Mouse (Mus musculus): ENCODE measurements at regions not wholly inside any gene's neighbourhood (a gene's known extent, or its start where the extent isn't known, plus 50 kb on each side); places are given as distances from the start of the nearest gene placed in this dataset.

DNA sequence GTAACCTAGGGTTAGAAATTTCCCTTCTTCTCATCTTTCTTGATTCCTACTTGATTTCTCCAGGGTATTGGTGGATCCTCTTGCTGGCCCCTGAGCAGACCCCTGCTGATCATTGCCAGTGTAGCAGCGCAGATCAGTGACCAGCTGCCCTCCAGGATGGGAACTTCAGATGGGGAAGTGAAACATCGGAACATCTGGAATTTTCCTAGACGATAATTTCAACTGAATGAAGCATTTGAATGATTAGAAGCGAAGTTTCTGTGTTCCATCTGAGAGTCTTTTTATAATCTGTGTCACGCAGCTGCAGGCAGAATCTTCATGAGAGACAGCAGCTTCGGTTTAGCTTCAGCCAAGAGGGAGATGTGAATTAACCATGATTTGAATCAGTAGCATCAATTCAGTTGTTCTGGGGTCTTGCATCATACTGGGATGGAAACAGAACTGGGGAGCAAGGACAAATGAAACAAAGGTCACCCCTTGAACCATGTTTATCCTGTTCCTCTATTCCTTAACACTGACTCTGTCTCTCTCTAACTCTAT is 57.8 kb upstream of the Ddit4l start:
- H3K9me3 ChIP-seq (ENCODE audit: control insufficient read depth, low read length) = no peaks in the 10 kb centered on the region
- no peak overlapping the region for H3K4me2 ChIP-seq (ENCODE audit: low read length)
- no peaks in the 10 kb centered on the region for H3K36me3 ChIP-seq (ENCODE audit: control insufficient read depth, insufficient read depth, low read length)
- no peaks in the 10 kb centered on the region for H3K4me1 ChIP-seq (ENCODE audit: control insufficient read depth in 2 of 2, insufficient read depth in 2 of 2, low read length in 2 of 2)
- no peak for ATAC-seq (ENCODE audit: insufficient number of reproducible peaks, insufficient read depth, low FRiP score, low read depth)
- WGBS = 73% methylated on average over 6 of the region's 6 CpGs
- H3K27ac ChIP-seq (replicated peaks in 1 of 2; ENCODE audit: control insufficient read depth in 1 of 2, insufficient read depth in 1 of 2, low read depth in 2 of 2, low read length in 2 of 2) = no peak overlapping the region
- no peak overlapping the region for H3K9ac ChIP-seq (ENCODE audit: low read length)
- H3K27me3 ChIP-seq (ENCODE audit: control insufficient read depth, insufficient read depth, low read length) = no peaks in the 10 kb centered on the region
- H3K4me3 ChIP-seq (ENCODE audit: control insufficient read depth in 1 of 2, insufficient read depth in 1 of 2, low read depth in 1 of 2, low read length in 2 of 2) = no peak overlapping the region

DNA sequence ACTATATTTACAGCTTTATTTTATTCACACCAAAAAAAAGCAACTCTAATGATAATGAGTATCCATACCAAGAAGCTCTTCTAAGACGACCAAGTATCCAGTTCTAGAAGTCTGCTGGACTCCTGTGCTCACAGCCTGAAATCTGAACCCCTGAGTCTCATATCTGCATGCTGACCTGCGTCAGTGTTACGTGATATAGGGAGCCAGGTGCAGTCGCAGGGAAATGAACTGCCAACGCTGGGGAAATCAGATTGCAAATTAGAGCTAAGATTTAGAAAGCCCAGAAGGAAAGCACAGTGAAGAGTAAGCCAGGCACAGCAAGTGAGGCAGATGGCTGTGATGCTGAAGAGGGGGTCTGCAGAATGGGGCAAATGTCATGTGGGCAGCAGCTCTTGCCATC is 57.1 kb upstream of the Ddit4l start:
- no peak for ATAC-seq (ENCODE audit: insufficient number of reproducible peaks, insufficient read depth, low FRiP score, low read depth)
- Histone ChIP-seq H3K36me3 (ENCODE audit: control insufficient read depth, insufficient read depth, low read length) (no peaks in the 10 kb centered on the region), H3K4me1 (ENCODE audit: control insufficient read depth in 2 of 2, insufficient read depth in 2 of 2, low read length in 2 of 2) (no peaks in the 10 kb centered on the region), H3K27ac (replicated peaks in 1 of 2; ENCODE audit: control insufficient read depth in 1 of 2, insufficient read depth in 1 of 2, low read depth in 2 of 2, low read length in 2 of 2) (no peak overlapping the region), H3K27me3 (ENCODE audit: control insufficient read depth, insufficient read depth, low read length) (no peaks in the 10 kb centered on the region), H3K9me3 (ENCODE audit: control insufficient read depth, low read length) (no peaks in the 10 kb centered on the region), H3K4me2 (ENCODE audit: low read length) (no peak overlapping the region), H3K4me3 (ENCODE audit: control insufficient read depth in 1 of 2, insufficient read depth in 1 of 2, low read depth in 1 of 2, low read length in 2 of 2) (no peak overlapping the region), H3K9ac (ENCODE audit: low read length) (no peak overlapping the region)
- WGBS = 58% methylated on average over 5 of the region's 5 CpGs

DNA sequence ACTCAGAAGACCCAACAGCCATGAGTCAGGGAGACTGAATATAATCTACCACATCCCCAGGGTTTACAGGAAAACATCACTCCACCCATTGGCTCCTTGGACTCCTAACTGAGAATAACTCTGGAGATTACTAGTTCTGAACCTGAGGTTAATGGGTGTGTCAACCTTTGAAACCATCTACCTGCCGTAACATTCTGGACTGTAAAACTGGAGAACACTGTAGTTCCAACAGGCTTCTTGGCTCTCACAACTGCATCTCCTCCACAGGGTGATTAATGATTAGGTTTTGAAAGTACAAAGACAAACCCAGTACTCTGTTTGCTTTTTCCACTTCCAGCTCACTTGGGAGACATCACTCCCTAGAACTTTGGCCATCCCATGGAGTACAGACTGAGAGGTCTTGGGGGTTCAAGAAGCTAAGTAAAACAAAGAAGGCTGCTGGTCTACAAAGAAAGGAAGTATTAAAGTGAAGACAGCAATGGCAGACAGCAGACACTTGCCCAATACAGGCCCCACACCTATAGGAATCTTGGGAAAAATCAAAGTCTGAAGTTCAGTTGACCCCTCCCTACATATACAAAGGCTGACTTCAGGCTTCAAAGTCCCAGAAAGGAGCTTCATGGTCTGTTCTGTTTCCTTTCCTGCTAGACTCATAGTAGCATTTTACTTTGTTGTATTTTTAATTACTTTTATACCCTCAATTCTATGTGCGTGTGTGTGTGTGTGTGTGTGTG is 52.7 kb upstream of the Ddit4l start:
- no peak overlapping the region for H3K4me3 ChIP-seq (ENCODE audit: control insufficient read depth in 1 of 2, insufficient read depth in 1 of 2, low read depth in 1 of 2, low read length in 2 of 2)
- no peaks in the 10 kb centered on the region for H3K9me3 ChIP-seq (ENCODE audit: control insufficient read depth, low read length)
- H3K36me3 ChIP-seq (ENCODE audit: control insufficient read depth, insufficient read depth, low read length) = no peaks in the 10 kb centered on the region
- WGBS = 84% methylated on average over 2 of the region's 2 CpGs
- no peaks in the 10 kb centered on the region for H3K27me3 ChIP-seq (ENCODE audit: control insufficient read depth, insufficient read depth, low read length)
- no peak overlapping the region for H3K4me2 ChIP-seq (ENCODE audit: low read length)
- H3K9ac ChIP-seq (ENCODE audit: low read length) = no peak overlapping the region
- H3K27ac ChIP-seq (replicated peaks in 1 of 2; ENCODE audit: control insufficient read depth in 1 of 2, insufficient read depth in 1 of 2, low read depth in 2 of 2, low read length in 2 of 2) = no peak overlapping the region
- no peak for ATAC-seq (ENCODE audit: insufficient number of reproducible peaks, insufficient read depth, low FRiP score, low read depth)
- H3K4me1 ChIP-seq (ENCODE audit: control insufficient read depth in 2 of 2, insufficient read depth in 2 of 2, low read length in 2 of 2) = no peaks in the 10 kb centered on the region

Data from heart, embryonic 14.5 days (tissue).